Mouse (Mus musculus) ES-E14 (cell line): ENCODE measurements around the gene Sirt2. TPM values are rescaled to one million over a fixed set of nuclear protein-coding genes. Genes with fewer than 3 reads are reported as not detected.

Experiments
- DNase-seq: peaks from one replicate; pipeline ENCODE4 v3.0.0-alpha.2; 2013; ENCODE audit warnings: low read depth, low spot score
- H3K27ac ChIP-seq: 2 replicates; pipeline ENCODE4 v1.5.1; 2012; ENCODE audit warnings: low read depth, mild to moderate bottlenecking, low read length, moderate library complexity, mixed read lengths; ENCODE audit not compliant: poor library complexity, insufficient read depth, severe bottlenecking
- H3K36me3 ChIP-seq: 2 replicates; pipeline ENCODE4 v1.6.1; 2012; ENCODE audit warnings: mild to moderate bottlenecking, low read length, moderate library complexity, mixed read lengths; ENCODE audit not compliant: control insufficient read depth, poor library complexity, insufficient read depth, severe bottlenecking
- H3K4me1 ChIP-seq, 2 experiments: fragments of 150-350 bp in 1 of 2; sonication (generic) in 1 of 2; 2 replicates each; pipeline ENCODE4 v1.6.1; 2012; ENCODE audit warnings: low read length in 2 of 2, mild to moderate bottlenecking in 1 of 2, mixed read lengths in 1 of 2; ENCODE audit not compliant: control insufficient read depth in 2 of 2, insufficient read depth in 2 of 2, poor library complexity in 1 of 2
- H3K4me3 ChIP-seq, 2 experiments: fragments of 150-350 bp in 1 of 2; sonication (generic) in 1 of 2; 2 replicates each; pipeline ENCODE4 v1.5.1; 2012; ENCODE audit warnings: low read length in 2 of 2, low read depth in 1 of 2, mild to moderate bottlenecking in 1 of 2, mixed read lengths in 1 of 2; ENCODE audit not compliant: insufficient read depth in 1 of 2, poor library complexity in 1 of 2, severe bottlenecking in 1 of 2
- H3K9ac ChIP-seq: 2 replicates; pipeline ENCODE4 v1.6.1; 2012; ENCODE audit warnings: low read depth, mild to moderate bottlenecking, low read length, mixed read lengths; ENCODE audit not compliant: poor library complexity, insufficient read depth, severe bottlenecking
- H3K9me3 ChIP-seq: fragments of 150-350 bp; sonication (generic); 2 replicates; pipeline ENCODE4 v1.6.1; 2012; ENCODE audit warnings: low read depth, mild to moderate bottlenecking, low read length; ENCODE audit not compliant: control insufficient read depth, insufficient read depth
- CHD2 ChIP-seq: IDR thresholded peaks from 2 replicates; pipeline ENCODE4 v1.6.1; 2014; ENCODE audit warnings: mild to moderate bottlenecking, low read depth, low read length, inconsistent platforms
- HCFC1 ChIP-seq: IDR thresholded peaks from 2 replicates; pipeline ENCODE4 v1.6.1; 2012; ENCODE audit warnings: low read length, inconsistent platforms, borderline replicate concordance; ENCODE audit not compliant: insufficient read depth
- MAFK ChIP-seq: IDR thresholded peaks from 2 replicates; pipeline ENCODE4 v1.6.1; 2014; ENCODE audit warnings: mild to moderate bottlenecking, low read depth, low read length, inconsistent platforms; ENCODE audit not compliant: insufficient read depth
- ZC3H11A ChIP-seq: IDR thresholded peaks from 2 replicates; pipeline ENCODE4 v1.6.1; 2012; ENCODE audit warnings: low read depth, mild to moderate bottlenecking, inconsistent platforms, low read length, borderline replicate concordance
- ZNF384 ChIP-seq: IDR thresholded peaks from 2 replicates; pipeline ENCODE4 v1.6.1; 2012; ENCODE audit warnings: low read depth, low read length, inconsistent platforms
- in situ Hi-C, 2 experiments: fragments of 600-800 bp; cut with MboI; formaldehyde crosslinking; loops; one replicate each; pipeline ENCODE4 v1.15.1; 2025; ENCODE audit warnings: low sequenced_read_pairs in 2 of 2, inconsistent platforms in 1 of 2; ENCODE audit not compliant: unreplicated experiment in 2 of 2
- total RNA-seq: library from RNA; depleted of rRNA; stranded (reverse); fragments of 300-350 nt; gene quantifications from 2 replicates; pipeline ENCODE4 v1.2.3, GENCODE M21; 2012

The Sirt2 gene
- total RNA-seq, 1 experiment = 14.8 TPM

DNA sequence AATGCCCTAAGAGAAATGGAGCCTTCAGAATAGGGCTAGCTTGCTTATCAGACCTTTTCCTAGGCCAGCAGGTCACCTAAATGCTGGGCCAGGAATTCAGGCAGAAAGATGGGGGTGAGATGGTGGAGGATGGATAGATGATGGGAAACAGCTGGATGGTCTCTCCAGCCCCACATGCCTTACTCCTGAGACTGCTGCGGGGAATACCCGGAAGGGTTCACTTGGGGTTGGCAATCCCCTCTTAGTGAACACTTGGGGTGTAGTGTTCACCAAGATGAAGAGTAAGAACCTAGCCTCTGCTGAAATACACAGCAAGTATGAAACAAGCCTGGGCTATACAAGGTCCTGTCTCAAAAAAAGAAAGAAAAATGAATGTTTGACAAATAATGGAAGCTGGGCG is 22.7 kb downstream of the Sirt2 start:
- Histone ChIP-seq H3K4me1 (peaks cover 7 to 30% of the 10 kb centered on the region in 2 experiments; a peak in 3 of 4 replicates), H3K9me3 (no peaks in the 10 kb centered on the region), H3K4me3 (peak overlapping the region; percentile 30 to 62; a peak in 3 of 4 replicates), H3K9ac (peak overlapping the region; percentile 60), H3K36me3 (no peaks in the 10 kb centered on the region), H3K27ac (no peak overlapping the region; the same call in 1 of the 2 replicates)
- no peak for DNase-seq
- in situ Hi-C loops = no loop called here
- TF ChIP-seq CHD2 = no peak
- TF ChIP-seq ZC3H11A = no peak
- TF ChIP-seq MAFK = no peak
- TF ChIP-seq HCFC1 = no peak
- TF ChIP-seq ZNF384 = no peak

DNA sequence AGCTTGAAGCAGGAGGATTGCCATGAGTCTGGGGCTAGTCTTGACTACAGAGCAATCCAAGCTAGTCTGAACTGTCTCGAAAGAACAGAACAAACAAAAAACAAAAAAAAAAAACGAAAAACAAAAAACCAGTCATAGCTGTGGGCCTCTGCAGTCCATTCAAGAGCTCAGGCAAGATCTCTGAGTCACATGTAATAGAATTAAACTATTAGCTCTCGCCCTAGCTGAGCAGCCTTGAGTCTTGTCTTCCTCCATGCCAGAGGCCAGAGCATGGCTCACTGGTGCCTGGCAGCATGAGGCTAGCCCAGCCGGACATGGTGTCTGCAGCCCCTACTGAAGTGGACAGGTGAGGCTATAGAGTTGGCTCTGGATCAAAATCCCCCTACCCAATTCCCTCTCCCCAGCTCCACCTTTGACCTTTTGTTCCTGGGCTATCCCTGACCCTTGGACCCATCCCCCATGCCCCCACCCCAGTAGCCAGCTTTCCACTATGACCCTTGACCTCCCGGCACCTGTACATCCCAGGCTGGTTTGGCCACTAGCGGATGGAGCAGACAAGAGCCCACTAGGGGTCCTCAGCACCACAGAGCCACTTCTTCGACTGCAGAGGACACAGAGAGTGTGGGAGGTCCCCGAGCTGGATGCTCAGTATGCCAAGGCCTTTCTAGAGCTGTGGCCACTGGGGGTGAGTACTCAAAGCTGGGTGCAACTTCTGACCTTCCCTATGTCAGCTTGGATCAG is 23.7 kb downstream of the Sirt2 start:
- in situ Hi-C loops = no loop called here
- no peak for TF ChIP-seq HCFC1
- no peak for TF ChIP-seq MAFK
- TF ChIP-seq CHD2 = no peak
- no peak for TF ChIP-seq ZC3H11A
- no peak for TF ChIP-seq ZNF384
- no peaks in the 10 kb centered on the region for H3K36me3 ChIP-seq
- no peak overlapping the region; the same call in 1 of the 2 replicates for H3K9ac ChIP-seq
- DNase-seq = no peak
- H3K27ac ChIP-seq = no peak overlapping the region; the same call in 1 of the 2 replicates
- H3K4me1 ChIP-seq = peaks cover 7 to 33% of the 10 kb centered on the region in 2 experiments; a peak in 3 of 4 replicates
- no peaks in the 10 kb centered on the region for H3K9me3 ChIP-seq
- H3K4me3 ChIP-seq = no peak overlapping the region

DNA sequence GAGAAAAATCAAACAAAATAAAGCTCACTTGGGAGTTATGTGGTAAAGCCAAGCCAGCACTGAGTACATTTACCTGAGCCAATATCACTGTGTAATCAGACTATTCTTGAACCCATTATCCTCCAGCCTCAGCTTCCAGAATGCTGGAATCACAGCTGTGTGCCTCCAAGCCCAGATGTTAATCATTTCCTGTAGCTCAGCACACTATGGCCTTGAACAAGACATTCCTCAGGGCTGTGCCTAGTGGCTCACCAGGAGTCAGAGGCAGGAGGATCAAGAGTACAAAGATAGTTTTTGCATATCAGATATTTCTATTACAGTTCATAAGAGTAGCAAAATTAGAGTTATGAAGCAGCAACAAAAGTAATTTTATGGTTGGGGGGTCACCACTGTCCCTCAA is 25.2 kb downstream of the Sirt2 start:
- Histone ChIP-seq H3K4me3 (no peak overlapping the region), H3K9me3 (no peaks in the 10 kb centered on the region), H3K36me3 (no peaks in the 10 kb centered on the region), H3K9ac (no peak overlapping the region), H3K27ac (no peak overlapping the region; the same call in 1 of the 2 replicates), H3K4me1 (peaks cover 7 to 38% of the 10 kb centered on the region in 2 experiments)
- in situ Hi-C loops = no loop called here
- TF ChIP-seq MAFK (no peak), HCFC1 (no peak), ZC3H11A (no peak), CHD2 (no peak), ZNF384 (no peak)
- DNase-seq = no peak

DNA sequence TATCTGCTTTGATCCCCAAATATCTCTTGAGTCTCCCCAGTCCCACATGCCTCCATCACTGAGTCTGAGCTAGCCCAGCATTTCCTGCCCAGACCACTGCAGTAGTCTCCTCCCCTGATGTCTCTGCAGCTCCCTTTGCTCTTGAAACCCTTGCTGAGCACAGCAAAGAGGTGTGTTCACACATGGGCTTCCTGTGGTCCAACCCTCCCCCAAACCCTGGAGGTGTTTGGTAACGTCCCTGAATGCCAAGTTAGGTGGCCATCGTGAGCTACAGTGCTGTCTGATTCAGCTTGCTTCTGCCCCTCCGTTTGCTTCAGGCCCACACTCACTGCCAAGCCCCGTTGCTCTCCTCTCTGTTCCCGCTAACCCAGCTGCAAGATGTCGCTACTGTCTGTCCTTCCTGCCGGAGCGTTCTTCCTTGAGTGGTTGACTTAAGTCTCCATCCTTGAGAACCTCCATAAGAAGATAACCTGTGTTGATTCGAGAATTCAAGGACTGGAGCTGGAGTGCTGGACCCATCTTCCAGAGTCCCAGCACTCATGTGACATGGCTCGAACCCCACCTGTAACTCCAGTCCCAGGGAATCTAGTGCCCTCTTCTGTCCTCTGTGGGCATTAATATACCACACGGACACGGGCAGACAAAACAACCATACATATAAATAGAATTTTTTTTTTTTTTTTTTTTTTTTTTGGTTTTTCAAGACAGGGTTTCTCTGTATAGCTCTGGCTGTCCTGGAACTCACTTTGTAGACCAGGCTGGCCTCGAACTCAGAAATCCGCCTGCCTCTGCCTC is 26.1 kb downstream of the Sirt2 start:
- no peak for DNase-seq
- in situ Hi-C loops = no loop called here
- H3K36me3 ChIP-seq = peaks cover 2% of the 10 kb centered on the region; the same call in 1 of the 2 replicates
- H3K9ac ChIP-seq = no peak overlapping the region
- peaks cover 7 to 39% of the 10 kb centered on the region in 2 experiments for H3K4me1 ChIP-seq
- 0 out of 2 replicates have a peak, but pooled peaks have one; percentile 52 for TF ChIP-seq ZNF384
- TF ChIP-seq CHD2 = no peak
- H3K27ac ChIP-seq = peak overlapping the region; percentile 1; the same call in 1 of the 2 replicates
- no peak overlapping the region for H3K4me3 ChIP-seq
- H3K9me3 ChIP-seq = no peaks in the 10 kb centered on the region
